Mouse (Mus musculus) hematopoietic stem cell, adult 5-6 weeks (primary cell): ENCODE measurements around the gene Hsh2d. TPM values are rescaled to one million over a fixed set of nuclear protein-coding genes. Genes with fewer than 3 reads are reported as not detected.
A peak's percentile ranks its signal among the peaks of the same experiment; 100 is the strongest.

Source experiments
- ATAC-seq, 2 experiments: fragments of 125-278 bp in 1 of 2; replicated peaks in 1 of 2; 2 replicates each; pipeline ENCODE4 v1.8.0; 2016 to 2017; ENCODE audit warnings: inconsistent platforms in 2 of 2, mild to moderate bottlenecking in 2 of 2, moderate number of reproducible peaks in 2 of 2, low read depth in 1 of 2, moderate TSS enrichment in 1 of 2; ENCODE audit not compliant: low FRiP score in 2 of 2, poor library complexity in 2 of 2, severe bottlenecking in 2 of 2, insufficient read depth in 1 of 2, low TSS enrichment in 1 of 2
- total RNA-seq: library from RNA; stranded (forward); fragments of 172-1452, 232-1000 nt; gene quantifications from 2 replicates; pipeline ENCODE4 v1.2.3, GENCODE M21; 2017

The Hsh2d gene
- 10.1 and 14.3 TPM in 2 replicates for total RNA-seq

GRCm38 (mm10) chr8:72189417-72190214 is at the start of gene Hsh2d:
Hsh2d (plus strand) TSS chr8:72189638.
- ATAC-seq = peak; percentile 97 to 99

- ATAC-seq = no peak
Measured at GRCm38 (mm10) chr8:72143256-72143824, 46.1 kb upstream of the Hsh2d start.

DNA sequence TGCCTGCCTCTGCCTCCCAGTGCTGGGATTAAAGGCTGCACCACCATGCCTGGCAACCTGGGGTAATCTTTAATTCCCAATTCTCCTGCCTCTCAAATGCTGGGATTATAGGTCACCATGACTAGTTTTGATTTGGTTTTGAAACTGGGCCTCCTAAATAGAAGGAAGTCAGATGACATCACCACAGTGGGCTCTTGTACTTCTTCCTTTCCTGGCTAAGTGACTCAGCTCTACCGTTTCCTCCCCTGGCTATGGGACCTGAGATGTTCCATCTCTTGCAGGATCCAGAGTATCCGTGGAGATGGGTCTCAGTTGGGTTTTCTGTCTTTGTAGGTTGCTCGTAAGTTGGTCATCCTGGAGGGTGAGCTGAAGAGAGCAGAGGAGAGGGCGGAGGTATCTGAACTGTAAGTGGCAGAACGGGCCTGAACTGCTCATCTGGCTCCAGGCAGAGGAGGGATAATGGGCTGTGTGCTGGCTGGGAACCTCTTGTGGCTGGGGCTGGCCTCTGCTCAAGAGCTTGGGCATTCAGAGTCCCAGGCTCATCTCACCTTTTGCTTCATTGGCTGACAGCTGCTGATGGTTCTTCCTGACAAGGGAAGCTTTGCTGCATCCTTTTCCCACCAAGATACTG is 45.0 kb upstream of the Hsh2d start:
- peak; percentile 71 to 79; a peak in 3 of 4 replicates for ATAC-seq

DNA sequence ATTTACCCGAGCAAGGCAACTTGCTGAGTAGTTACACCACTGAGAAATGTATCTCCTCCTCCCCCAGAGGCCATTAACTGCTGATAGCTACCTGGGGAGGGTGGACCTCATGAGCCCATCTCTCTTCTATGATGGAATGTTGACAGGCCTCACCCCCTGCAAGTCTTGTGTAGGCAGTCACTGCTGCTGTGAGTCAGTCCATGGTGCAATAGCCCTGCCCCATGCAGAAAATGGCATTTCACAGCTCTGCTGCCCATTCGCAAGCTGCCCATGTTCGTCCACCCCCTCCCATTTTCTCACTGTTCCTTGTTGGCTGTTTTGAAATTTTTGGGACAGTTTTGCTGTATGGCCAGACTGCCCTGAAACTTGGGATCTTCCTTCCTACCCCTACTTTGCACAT is 43.9 kb upstream of the Hsh2d start:
- ATAC-seq = no peak

- ATAC-seq = no peak
Measured at GRCm38 (mm10) chr8:72146056-72146455, 43.4 kb upstream of the Hsh2d start.

DNA sequence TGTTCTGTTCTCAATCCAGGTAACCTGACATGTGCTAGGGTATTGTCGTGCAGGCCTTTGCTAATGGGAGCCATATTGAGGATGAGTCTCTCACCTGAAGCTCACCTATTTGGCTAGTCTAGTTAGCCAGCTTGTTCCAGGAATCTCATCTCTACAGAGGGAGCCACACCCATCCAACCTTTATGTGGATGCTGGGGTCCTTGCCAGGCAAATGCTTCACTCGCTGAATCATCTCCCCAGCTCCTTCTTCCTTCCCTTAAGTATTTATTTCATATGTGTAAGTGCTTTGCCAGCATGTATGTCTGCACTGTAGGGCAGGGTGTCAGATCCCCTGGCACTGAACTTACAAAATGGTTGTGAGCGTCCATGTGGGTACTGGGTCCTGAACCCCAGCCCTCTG is 42.9 kb upstream of the Hsh2d start:
- no peak for ATAC-seq

DNA sequence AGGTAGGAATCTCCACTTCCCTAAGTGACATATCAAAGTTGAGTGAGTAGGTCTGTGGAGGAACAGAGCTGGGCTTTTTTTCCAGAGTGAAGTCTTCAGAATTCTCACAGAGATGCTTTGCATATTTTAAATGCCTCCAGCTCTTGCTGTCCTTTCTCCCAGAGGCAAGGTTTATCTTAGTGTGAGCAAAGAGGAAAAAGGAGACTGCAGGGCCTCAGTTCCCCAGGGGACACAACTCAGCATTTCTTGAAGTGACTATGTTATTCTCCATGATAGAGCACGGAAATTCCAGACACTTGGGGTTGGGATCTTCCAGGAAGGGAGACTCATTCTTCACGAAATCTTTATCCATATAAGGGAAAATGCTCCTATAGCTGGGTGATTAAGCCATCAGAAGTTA is 42.2 kb upstream of the Hsh2d start:
- no peak for ATAC-seq

- ATAC-seq = no peak
Measured at GRCm38 (mm10) chr8:72149056-72149455, 40.4 kb upstream of the Hsh2d start.

DNA sequence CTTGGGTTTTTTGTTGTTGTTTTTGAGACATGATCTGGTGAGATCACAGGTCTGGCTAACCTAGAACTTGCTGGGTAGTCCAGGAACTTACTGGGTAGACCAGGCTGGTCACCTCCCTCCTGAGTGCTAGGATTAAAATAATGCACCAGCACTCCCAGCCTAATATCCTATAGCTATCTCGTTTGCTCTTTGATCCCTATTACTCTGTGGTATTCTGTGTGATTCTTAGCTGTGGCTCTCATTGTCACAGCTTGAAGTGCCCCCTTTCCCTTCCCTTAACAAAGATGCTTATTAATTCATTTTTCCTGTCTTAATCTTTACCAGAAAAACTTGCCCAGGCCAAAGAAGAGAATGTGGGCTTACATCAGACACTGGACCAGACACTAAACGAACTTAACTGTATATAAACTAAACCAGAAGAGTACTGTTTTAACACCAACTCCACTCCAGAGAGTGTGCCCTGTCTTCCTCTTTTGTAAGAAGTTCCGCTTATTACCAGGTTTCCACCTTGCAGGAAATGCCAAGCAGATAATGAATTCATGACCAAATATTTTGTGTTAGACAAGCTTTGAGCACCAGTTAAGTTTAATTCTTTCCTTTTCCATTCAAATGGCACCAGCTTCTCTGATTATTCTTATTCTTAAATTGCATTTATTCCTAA is 37.9 kb upstream of the Hsh2d start:
- peak; percentile 89 to 94 for ATAC-seq

GRCm38 (mm10) chr8:72153382-72153781 is 36.1 kb upstream of the Hsh2d start:
- no peak for ATAC-seq

DNA sequence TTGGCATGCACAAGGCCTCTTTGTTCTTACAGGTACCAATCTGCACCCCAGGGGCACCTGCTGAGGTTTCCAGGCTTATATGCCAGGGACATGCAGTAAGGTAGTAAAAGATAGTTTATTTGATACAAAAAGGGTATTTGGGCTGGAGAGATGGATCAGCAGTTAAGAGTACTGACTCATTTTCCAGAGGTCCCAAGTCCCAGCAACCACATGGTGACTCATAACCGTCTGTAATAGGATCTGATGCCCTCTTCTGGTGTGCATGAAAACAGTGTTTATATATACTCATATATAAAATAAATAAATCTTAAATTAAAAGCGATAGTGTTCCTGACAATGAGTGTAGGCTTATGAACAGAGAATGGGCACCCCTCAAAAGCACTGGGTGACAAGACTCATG is 31.3 kb upstream of the Hsh2d start:
- no peak for ATAC-seq

DNA sequence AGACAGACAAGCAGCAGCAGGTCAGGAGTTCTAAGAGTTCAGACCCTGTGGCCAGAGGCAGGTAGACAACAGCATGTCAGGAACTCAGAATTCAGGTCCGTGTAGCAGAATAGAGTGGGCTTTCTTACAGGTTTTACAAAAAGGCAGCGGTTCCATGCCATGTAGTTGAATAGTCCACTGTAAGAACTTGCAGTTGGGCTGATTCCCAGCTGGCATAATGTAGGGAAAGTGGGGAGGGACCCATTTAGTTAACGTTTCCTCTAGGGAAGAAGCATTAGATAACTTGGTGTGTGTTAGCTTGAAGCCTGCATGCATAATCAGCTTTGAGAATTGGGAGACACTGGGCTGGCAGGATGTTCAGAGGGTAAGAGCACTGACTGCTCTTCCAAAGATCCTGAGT is 30.7 kb upstream of the Hsh2d start:
- ATAC-seq = no peak

GRCm38 (mm10) chr8:72160007-72160406 is 29.4 kb upstream of the Hsh2d start:
- no peak for ATAC-seq

DNA sequence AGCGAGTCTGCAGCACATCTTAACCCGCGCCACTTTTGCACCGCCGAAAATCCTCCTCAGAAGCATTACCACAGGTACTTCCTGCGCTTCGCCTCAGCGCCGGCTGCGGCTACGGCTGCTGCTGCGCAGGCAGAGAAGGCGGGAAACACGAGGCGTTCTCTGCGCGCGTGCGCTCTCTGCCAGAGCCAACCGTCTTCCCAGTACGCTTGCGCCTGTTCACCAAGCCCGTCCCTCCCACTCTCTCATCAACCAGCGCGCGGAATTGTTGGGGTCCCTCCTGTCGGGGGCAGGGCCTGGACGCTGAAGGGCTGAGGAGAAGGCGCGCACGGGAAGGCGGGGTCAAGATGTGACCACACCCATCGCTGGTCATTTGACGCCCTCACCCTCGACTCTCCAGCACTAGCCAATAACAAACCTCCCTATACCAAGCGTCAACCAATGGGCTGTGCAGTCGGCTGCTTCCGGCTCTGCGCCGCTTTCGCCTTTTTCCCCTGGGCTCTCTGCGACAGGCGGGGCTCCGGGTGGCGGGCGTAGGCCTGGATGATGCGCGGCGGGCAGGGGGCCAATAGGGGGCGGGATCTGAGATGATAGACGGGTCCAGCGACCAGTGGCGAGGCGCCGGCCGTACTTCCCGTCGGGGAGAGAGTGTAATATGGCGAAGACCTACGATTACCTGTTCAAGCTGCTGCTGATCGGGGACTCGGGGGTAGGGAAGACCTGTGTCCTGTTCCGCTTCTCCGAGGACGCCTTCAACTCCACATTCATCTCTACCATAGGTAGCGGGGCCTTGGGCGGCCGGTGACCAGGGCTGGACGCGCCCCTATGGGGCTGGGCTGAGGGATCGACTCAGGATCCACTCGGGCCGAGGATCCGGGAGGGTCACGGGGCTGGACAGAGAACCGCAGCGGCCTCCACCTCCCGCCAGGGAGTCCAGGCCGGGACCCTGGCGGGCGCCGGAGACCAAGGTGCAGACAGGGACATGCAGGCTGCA is 28.4 kb upstream of the Hsh2d start, which contains the start of gene Rab8a:
Rab8a (plus strand) TSS at position 494 of the 991 bp plus-strand sequence.
- peak; percentile 94 to 96 for ATAC-seq

- no peak for ATAC-seq
Measured at GRCm38 (mm10) chr8:72162821-72163220, 26.6 kb upstream of the Hsh2d start.

DNA sequence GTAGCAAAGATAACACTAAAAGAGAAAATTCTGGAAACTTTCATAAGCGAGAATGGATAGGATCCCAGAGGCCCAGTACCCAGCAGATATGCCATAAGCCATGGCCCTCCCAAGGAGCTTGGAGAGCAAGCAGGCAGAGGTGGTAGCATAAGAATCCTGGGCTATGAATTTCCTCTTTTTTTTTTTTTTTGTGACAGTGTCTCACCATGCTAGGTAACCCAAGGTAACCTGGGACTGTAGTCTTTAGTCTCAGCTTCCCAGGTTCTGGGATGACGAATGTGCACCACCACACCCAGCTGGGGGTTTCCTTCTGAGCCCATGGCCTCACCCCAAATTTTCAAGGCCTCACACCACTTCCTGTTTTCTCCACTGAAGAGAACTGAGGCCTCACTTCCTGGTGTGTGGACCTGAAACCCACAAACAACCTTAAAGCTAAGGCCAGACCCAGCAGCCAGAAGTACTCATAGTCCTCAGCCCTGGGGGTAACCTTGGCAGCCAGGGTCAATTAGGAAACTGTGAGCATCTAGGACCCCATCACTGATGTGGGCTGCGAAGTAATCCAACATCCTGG is 20.3 kb upstream of the Hsh2d start:
- ATAC-seq = peak; percentile 93 to 96
